Mouse (Mus musculus) left cerebral cortex, postnatal 25 days (tissue): Measurements from ENCODE around the gene Samd1. TPM values are rescaled to one million over a fixed set of nuclear protein-coding genes. Genes with fewer than 3 reads are reported as not detected.
A peak's percentile ranks its signal among the peaks of the same experiment; 100 is the strongest.
"Not testable (repeated sequence)": the region's sequence is repeated elsewhere in the genome, so short reads cannot be mapped to it uniquely, and the experiment has no call there.

Experiments used
- DNase-seq, 2 experiments: peaks; one replicate each; pipeline ENCODE4 v3.0.0; 2022; ENCODE audit warnings: low spot score in 2 of 2, mixed read lengths in 1 of 2
- intact Hi-C: fragments of 180-260 bp; cut with DNase I; formaldehyde crosslinking; loops from one replicate; pipeline ENCODE4 v1.15.1; 2025
- total RNA-seq, 2 experiments: library from RNA; stranded (reverse); gene quantifications; 2 replicates each; pipeline ENCODE4 v1.2.3; 2021

Samd1 gene
- total RNA-seq, 2 experiments from 2014 or later = 40.7 to 46.8 TPM

GRCm38 (mm10) chr8:83980845-83981244, 16.6 kb upstream of the Samd1 start:
- intact Hi-C loops = no loop called here
- no peak for DNase-seq

DNA sequence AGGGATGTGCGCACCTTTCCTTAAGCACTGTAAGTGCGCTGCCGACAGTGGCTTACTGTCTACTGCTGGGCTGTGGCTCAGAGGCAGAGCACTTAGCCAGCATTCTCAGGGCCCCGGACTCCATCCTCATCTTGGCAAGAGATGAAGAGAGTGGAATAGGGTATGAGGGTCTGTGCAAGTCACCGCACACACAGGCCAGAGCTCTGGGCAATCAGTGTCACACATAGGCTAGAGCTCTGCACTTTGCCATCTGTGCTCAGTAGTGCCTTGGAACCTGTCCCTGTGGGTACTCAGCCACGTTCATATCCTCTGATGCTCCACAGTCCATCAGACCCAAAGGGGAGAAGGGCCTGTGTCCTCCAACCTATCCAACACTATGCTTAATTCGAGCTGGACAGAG, 15.9 kb upstream of the Samd1 start:
- intact Hi-C loops = no loop called here
- no peak for DNase-seq

GRCm38 (mm10) chr8:83982449-83982848, 15.0 kb upstream of the Samd1 start:
- DNase-seq = no peak
- intact Hi-C loops = no loop called here

DNA sequence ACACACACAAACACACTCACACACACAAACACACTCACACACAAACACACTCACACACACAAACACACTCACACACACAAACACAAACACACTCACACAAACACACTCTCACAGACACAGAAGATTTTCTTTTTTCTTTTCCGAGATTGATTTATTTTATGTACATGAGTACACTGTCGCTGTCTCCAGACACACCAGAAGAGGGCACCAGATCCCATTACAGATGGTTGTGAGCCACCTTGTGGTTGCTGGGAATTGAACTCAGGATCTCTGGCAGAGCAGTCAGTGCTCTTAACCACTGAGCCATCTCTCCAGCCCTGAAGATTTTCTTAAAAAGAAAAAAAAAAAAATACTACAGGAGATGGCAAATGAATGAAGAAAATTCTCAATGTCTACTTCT, 14.2 kb upstream of the Samd1 start:
- DNase-seq, intact Hi-C loops: not testable (repeated sequence)

GRCm38 (mm10) chr8:83989243-83989642, 8.2 kb upstream of the Samd1 start:
- intact Hi-C loops = no loop called here
- no peak for DNase-seq

DNA sequence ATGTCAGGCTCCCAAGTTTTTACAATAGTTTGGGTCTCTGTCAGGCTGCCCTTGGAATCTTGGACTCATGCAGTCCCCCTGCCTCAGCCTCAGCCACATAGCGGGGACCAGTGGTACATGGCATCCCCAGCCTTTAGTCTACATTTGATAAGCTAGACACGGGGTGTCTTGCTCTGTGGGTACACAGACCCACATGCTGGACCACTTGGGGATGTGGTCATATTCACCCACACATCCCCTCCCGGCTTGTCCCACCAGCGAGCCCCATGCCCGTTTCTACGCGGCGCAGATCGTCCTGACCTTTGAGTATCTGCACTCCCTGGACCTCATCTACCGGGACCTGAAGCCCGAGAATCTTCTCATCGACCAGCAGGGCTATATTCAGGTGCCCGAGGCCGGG, 7.3 kb upstream of the Samd1 start:
- intact Hi-C loops = no loop called here
- DNase-seq = no peak

DNA sequence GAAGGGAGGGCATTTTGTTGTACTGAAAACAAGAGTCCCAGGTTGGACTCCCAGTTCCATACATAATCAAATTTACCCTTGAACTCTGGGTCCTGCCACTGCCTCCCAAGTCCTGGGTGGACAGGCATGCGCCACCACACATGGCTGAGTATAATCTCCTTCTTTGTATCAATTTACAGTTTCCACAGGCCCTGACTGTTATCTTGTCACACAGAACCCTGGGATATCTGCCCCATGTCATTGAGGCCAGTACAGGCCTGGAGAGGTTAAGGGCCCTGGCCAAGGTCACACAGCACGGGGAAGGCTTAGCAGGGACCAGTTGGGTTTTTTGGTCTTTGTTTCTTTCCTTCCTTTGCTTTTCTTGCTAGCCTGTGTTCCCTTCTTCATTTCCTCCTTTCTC, 5.0 kb upstream of the Samd1 start:
- intact Hi-C loops = no loop called here
- DNase-seq = no peak

GRCm38 (mm10) chr8:83994030-83994429, 3.4 kb upstream of the Samd1 start:
- intact Hi-C loops = no loop called here
- no peak for DNase-seq

DNA sequence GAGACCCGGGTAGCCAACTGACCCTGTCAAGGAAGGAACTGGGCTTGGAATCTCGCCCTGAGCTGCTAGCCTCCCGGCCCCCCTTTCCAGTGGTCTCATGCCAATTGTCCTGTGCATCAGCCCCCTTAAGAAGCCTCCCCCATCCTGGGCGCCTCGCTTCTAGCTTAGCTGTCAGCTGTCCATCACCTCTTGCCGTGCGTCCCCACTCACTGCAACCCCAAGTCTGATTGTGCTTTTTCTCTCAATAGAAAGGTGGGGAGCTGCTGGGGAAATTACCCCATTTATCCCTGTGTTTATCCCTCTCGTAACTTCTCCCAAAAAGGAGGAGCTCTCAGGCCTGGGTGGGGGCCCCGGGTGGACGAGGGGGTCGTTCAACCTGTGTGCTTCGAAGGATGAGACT, 1.5 kb upstream of the Samd1 start:
- intact Hi-C loops = loop anchor here (2.0 to 5.0 kb wide), 2 partner anchors 23 to 981 kb away; partner anchors contain the start of genes Junb and Prkaca

GRCm38 (mm10) chr8:83996567-83997505, 636 bp upstream of the Samd1 start:
- intact Hi-C loops = loop anchor here (1.0 to 5.0 kb wide), 3 partner anchors 24 to 980 kb away; partner anchors contain the start of genes Junb and Prkaca
- DNase-seq = peak; percentile 73 to 81

More for the DNA sequence above, 1.5 kb upstream of the Samd1 start:
- DNase-seq = no peak

DNA sequence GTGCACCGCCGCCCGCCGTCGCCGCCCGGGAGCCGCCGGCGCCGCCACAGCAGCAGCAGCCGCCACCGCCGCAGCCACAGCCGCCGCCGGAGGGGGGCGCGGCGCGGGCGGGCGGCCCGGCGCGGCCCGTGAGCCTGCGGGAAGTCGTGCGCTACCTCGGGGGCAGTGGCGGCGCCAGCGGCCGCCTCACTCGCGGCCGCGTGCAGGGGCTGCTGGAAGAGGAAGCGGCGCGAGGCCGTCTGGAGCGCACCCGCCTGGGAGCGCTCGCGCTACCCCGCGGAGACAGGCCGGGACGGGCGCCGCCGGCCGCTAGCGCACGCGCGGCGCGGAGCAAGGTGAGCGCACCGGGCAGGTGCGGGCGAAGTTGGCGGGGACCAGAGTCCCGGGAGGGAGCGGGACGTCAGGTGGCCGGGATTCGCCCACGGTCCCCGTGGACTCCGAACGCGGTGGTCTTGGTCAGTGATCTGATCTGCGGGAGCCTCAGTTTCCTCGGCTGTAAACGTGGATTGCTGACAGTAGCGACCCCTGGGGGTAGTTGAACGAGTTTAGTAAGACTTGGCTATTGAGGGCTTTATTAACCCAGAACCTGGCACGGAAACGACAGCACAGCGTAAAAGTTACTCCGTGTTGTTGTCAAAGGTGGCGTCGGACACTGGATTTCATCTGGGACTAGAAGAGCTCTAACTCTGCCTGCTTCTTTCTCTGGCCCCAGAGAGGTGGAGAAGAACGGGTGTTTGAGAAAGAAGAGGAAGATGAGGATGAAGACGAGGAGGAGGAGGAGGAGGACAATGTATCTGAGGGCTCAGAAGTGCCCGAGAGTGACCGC, 972 bp downstream of the Samd1 start:
- intact Hi-C loops = loop anchor here (5.0 kb wide), 1 partner anchor 979 kb away; the partner anchor contains the start of gene Junb
- peak; percentile 48 to 63 for DNase-seq

GRCm38 (mm10) chr8:83999057-83999705, 1.7 kb downstream of the Samd1 start:
- intact Hi-C loops = loop anchor here (5.0 kb wide), 1 partner anchor 978 kb away; the partner anchor contains the start of gene Junb
- no peak for DNase-seq

DNA sequence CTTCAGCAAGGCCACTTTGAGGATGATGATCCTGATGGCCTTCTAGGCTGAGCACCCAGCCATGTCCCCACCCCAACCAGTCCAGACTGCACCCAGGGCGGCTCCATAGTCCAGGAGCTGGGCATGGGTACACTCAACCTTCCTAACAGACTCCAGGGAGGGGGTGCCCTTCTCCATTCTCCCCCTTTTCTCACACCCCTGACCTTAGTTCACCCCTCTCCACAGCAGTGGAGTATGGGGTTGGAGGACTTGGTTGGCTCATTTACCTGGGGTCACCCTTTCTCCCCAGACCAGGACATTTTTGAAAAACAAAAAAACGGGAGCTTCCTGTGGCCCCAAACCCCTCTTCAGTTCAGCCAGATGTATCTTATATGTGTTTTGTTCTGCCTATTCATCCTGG, 2.4 kb downstream of the Samd1 start:
- intact Hi-C loops = loop anchor here (5.0 kb wide), 1 partner anchor 977 kb away; the partner anchor contains the start of gene Junb
- DNase-seq = no peak

GRCm38 (mm10) chr8:84001281-84002000, 4.0 kb downstream of the Samd1 start, which contains the start of gene 1700067K01Rik:
Gene 1700067K01Rik, plus strand, starts transcription at chr8:84001502.
- intact Hi-C loops = no loop called here
- DNase-seq = no peak

DNA sequence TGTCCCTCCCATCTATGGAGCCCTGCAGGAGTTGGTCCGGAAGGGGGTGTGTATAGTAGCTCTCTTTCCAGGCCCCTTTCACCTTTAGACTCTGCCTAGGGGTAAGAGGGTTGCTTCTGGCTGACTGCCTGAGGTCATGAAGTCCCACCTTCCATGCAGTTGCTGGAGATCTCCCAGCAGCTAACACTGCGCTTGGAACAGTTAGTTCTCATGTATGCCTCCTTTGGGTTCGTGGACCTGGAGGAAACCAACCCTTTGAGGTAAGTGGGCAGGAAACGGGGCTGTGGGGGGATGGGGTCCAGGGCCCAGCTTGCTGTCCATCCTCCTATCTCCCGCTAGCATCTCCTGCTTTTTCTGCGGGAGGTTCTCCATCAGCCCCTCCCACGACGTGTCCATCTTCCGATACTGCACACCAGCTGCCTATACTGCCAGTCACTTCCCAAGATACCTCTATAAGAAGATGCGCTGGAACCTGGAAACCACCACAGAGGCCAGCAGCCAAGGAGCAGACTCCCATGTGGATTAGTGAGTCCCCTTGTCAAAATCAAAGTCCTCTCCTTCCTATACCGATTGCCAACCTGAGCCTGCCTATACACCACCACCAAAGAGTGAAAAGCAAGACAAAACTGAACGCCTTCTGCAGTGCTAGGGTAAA, 5.6 kb downstream of the Samd1 start:
- DNase-seq = no peak
- intact Hi-C loops = no loop called here

DNA sequence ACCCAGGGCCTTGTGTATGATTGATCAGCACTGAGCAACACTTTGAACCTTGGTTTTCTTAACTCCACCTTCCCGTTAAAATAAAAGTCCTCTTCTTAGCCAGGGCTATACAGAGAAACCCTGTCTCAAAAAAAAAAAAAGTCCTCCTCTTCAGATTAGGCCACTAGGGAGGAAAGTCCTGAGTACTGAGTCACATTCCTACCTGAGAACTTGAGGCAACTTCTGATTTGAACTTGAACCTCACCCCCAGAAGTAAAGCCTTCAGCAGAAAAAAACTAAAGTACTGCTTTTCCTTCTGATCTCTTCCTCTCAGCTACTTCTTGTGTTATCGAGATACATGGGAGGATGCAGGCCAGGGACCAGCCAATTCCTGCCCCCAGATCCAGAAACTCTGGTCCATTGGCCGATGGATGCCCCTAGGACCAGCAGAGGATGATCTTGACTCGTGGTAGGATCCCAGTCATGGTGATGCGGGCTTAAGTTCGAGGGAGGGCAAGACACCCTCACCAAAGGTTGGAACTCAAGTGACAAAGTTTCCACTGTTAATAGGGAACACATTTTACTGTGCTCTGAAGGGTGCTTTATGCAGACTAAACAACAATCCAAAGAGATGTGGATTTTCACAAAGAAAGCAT, 6.3 kb downstream of the Samd1 start:
- DNase-seq = no peak
- intact Hi-C loops = no loop called here

DNA sequence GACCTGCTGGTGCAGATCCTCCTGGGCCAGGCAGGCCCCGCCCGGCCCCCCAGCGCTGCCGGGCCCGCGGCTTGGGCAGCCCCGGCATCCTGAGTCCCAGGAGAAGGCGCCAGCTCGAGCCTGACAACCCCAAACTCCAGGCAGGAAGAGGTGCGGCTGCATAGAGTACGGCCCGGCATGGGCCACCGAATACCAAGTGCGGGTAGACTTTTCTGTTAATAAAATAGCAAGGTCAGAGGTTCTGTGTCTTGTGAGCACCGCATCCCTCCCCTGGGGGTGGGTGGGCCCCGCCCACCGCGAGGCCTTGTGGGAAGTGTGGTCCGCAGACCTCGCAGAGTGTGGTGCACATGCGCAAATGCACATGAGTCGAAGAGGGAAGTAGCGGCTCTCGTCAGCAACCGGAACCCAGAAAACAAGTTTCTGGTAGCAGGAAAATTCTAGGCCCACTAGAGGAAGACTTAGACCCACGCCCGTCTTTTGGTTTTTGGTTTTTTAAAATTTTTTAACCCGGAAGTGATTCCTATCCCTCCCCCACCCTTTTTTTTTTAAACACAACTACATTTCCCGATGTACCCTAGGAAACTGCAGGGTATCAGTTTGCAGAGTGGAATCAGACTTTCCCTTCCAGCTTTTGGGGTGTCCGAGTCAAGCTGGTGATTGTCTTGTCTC, 7.2 kb downstream of the Samd1 start:
- intact Hi-C loops = no loop called here

More for the DNA sequence above, 7.2 kb downstream of the Samd1 start:
- peak; percentile 91 to 95 for DNase-seq
